Mouse (Mus musculus): Measurements from ENCODE around the gene Krt8.

- TF ChIP-seq POLR2A (IDR thresholded peaks at IDR 0.05; ENCODE audit: low read depth, low read length) (no peak), CTCF (IDR thresholded peaks at IDR 0.05; ENCODE audit: extremely low read depth, insufficient read length, insufficient replicate concordance, low read depth, low read length) (0 out of 2 replicates have a peak, but pooled peaks have one; percentile 4)
Observed at GRCm38 (mm10) chr15:101976641-101977040, 27.6 kb downstream of the Krt8 start.

Measured in small intestine, adult 2 months (tissue).